Mouse (Mus musculus) CD8-positive naive resting alpha-beta T cell, adult 57 days (primary cell): ENCODE measurements around the gene Reg3a. TPM values are rescaled to one million over a fixed set of nuclear protein-coding genes. Genes with fewer than 3 reads are reported as not detected.

Experiments used
- total RNA-seq: library from RNA; stranded (reverse); gene quantifications from one replicate; pipeline ENCODE4 v1.2.4, GENCODE M21; 2023

Reg3a gene
- not detected for total RNA-seq

DNA sequence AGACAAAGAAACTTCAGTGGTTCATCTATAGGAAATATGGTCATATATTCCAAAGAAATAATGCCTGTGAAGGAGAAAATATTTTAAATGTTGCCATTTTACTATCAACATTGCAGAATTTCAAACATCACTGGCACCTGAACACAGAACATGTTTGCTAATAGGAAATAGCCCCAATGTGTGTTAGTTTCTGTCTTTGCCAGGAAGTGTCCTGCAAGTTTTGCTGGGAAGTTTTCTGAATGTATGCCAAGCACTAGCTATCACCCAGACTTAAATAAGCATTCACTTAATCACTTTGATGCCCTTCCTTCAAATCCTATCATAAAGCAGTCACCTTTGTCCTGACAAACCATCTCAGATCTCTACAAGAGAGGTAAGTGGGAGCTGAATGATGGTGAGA lies at the start of gene Reg3a:
TSS of gene Reg3a (plus strand) at position 301 of the 400 bp plus-strand sequence.

DNA sequence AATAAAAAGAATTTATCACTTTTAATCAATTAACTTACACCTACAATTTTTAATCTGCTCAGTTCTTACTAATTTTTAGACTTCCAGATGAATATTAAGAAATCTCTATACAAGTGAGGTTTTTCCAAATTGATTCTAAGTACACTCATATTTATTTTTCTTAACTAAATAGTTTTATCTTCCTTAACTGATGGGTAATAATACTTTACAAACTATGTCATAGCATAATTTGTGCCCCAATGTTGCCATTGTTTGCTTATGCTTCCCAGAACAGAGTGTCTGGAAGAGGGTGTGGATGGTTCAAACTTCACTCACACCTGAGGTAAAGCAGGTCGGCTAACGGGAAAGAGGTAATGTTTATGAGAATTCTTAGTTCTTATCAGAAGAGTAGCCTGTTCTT lies 10.2 kb upstream of the Reg3a start, which contains the start of gene Reg3b:
TSS of gene Reg3b (plus strand) at position 301 of the 400 bp plus-strand sequence.

DNA sequence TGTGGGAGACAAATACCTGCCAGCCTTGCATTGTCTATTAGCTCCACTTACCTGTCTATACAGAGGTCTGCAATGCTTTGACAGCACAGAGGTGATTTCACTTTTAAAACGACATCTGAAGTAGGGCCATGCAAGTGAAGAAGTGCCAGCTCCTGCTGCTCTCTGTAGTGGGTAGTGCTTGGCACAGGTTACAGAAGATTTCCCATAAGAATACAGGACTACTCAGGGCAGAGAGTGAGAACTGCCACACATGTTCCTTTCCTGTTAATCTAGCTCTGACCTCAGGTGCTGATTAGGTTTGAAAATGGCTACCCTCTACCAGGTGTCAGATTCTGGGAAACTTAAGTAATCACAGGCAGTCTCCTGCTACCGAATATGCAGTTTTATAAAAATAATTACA lies 1.7 kb upstream of the Reg3a start, which contains the start of gene Reg3d:
TSS of gene Reg3d (minus strand) at position 101 of the 400 bp plus-strand sequence.

DNA sequence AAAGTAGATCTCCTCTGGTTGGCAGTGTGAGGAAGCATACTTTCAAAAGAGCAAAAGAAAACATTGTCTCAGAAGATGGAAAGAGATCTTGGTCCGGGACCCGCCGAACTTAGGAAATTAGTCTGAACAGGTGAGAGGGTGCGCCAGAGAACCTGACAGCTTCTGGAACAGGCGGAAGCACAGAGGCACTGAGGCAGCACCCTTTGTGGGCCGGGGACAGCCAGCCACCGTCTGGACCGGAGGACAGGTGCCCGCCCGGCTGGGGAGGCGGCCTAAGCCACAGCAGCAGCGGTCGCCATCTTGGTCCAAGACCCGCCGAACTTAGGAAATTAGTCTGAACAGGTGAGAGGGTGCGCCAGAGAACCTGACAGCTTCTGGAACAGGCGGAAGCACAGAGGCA lies 14.8 kb downstream of the Reg3a start, which contains the start of gene Reg2:
TSS of gene Reg2 (plus strand) at position 301 of the 400 bp plus-strand sequence.

DNA sequence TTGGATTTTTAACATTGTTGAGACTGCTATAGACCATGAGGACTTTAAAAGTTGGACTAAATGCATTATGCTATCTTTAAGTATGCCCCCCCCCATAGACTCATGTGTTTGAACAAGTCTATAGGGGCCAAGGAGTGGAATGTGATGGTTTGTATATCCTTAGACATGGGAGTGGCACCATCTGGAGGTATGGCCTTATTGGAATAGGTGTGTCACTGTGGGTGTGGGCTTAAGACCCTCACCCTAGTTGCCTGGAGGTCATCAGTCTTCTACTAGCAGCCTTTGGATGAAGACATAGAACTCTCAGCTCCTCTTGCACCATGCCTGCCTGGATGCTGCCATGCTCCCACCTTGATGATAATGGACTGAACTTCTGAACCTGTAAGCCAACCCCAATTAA lies 41.9 kb downstream of the Reg3a start, which contains the start of gene Reg1:
TSS of gene Reg1 (plus strand) at position 301 of the 400 bp plus-strand sequence.

Other genes with a start within 250 kb of the Reg3a start
- not detected for gene Reg3b, start 10.1 kb upstream of the Reg3a start, total RNA-seq
- not detected for gene Reg3d, start 1.8 kb upstream of the Reg3a start, total RNA-seq
- gene Reg2, start 14.9 kb downstream of the Reg3a start, total RNA-seq, result not detected
- gene Reg1, start 42.0 kb downstream of the Reg3a start, total RNA-seq, result 2.6 TPM
- not detected for gene Reg3g, start 88.2 kb downstream of the Reg3a start, total RNA-seq